Mouse (Mus musculus) heart, embryonic 13.5 days (tissue): ENCODE measurements at regions not wholly inside any gene's neighbourhood (a gene's known extent, or its start where the extent isn't known, plus 50 kb on each side); places are given as distances from the start of the nearest gene placed in this dataset.

Source experiments
- ATAC-seq: fragments of 200-750 bp; cut with Nextera tagmentation; 2 replicates; pipeline ENCODE4 v1.8.0; 2017; ENCODE audit warnings: moderate TSS enrichment; ENCODE audit not compliant: insufficient number of reproducible peaks, low FRiP score, low TSS enrichment; ENCODE audit errors: extremely low read depth
- H3K27ac ChIP-seq: fragments of 300-500 bp; sonication (generic); replicated peaks from 2 replicates; pipeline ENCODE4 v1.5.1; 2015; ENCODE audit warnings: moderate library complexity, mild to moderate bottlenecking, inconsistent platforms
- H3K27me3 ChIP-seq: fragments of 300-500 bp; sonication (generic); replicated peaks from 2 replicates; pipeline ENCODE4 v1.6.1; 2015; ENCODE audit warnings: mild to moderate bottlenecking, inconsistent platforms
- H3K36me3 ChIP-seq: fragments of 300-500 bp; sonication (generic); 2 replicates; pipeline ENCODE4 v1.6.1; 2015; ENCODE audit warnings: mild to moderate bottlenecking, inconsistent platforms
- H3K4me1 ChIP-seq: fragments of 300-500 bp; sonication (generic); 2 replicates; pipeline ENCODE4 v1.6.1; 2015; ENCODE audit warnings: inconsistent platforms
- H3K4me2 ChIP-seq: fragments of 300-500 bp; sonication (generic); 2 replicates; pipeline ENCODE4 v1.6.1; 2015; ENCODE audit warnings: inconsistent platforms, mild to moderate bottlenecking, moderate library complexity
- H3K4me3 ChIP-seq: fragments of 300-500 bp; sonication (generic); 2 replicates; pipeline ENCODE4 v1.5.1; 2015; ENCODE audit warnings: moderate library complexity, mild to moderate bottlenecking, inconsistent platforms
- H3K9ac ChIP-seq: fragments of 300-500 bp; sonication (generic); 2 replicates; pipeline ENCODE4 v1.6.1; 2015; ENCODE audit warnings: inconsistent platforms, mild to moderate bottlenecking, moderate library complexity
- H3K9me3 ChIP-seq: fragments of 300-500 bp; sonication (generic); 2 replicates; pipeline ENCODE4 v1.6.1; 2016; ENCODE audit warnings: inconsistent platforms
- WGBS: fragments of 180-500 bp; shearing (Covaris S2); methylation state at CpG from one replicate; pipeline ENCODE4 v1.1.7; 2015; ENCODE audit warnings: mixed read lengths; 5-methylcytosine and 5-hydroxymethylcytosine counted together

- H3K27ac ChIP-seq, result no peak overlapping the region
- no peaks in the 10 kb centered on the region for H3K9me3 ChIP-seq
- H3K9ac ChIP-seq, result no peak overlapping the region
- H3K4me2 ChIP-seq, result no peak overlapping the region
- no peaks in the 10 kb centered on the region for H3K4me1 ChIP-seq
- no peak for ATAC-seq
- WGBS, result 84% methylated on average over 3 of the region's 3 CpGs
- H3K36me3 ChIP-seq, result no peaks in the 10 kb centered on the region
- H3K4me3 ChIP-seq, result no peak overlapping the region
- no peaks in the 10 kb centered on the region for H3K27me3 ChIP-seq
Measured at GRCm38 (mm10) chr8:115426543-115426942, 281.1 kb downstream of the Maf start.

GRCm38 (mm10) chr8:115425360-115425759, 282.2 kb downstream of the Maf start:
- Histone ChIP-seq H3K4me2 (no peak overlapping the region), H3K4me3 (no peak overlapping the region), H3K4me1 (no peaks in the 10 kb centered on the region), H3K9ac (no peak overlapping the region), H3K27ac (no peak overlapping the region), H3K27me3 (no peaks in the 10 kb centered on the region), H3K9me3 (no peaks in the 10 kb centered on the region), H3K36me3 (no peaks in the 10 kb centered on the region)
- WGBS, result 71% methylated on average over 2 of the region's 2 CpGs
- no peak for ATAC-seq

GRCm38 (mm10) chr8:115423682-115424081, 283.9 kb downstream of the Maf start:
- ATAC-seq, result no peak
- H3K36me3 ChIP-seq, result no peaks in the 10 kb centered on the region
- WGBS, result 68% methylated on average over 2 of the region's 2 CpGs
- H3K4me1 ChIP-seq, result no peaks in the 10 kb centered on the region
- no peaks in the 10 kb centered on the region for H3K9me3 ChIP-seq
- no peak overlapping the region for H3K4me2 ChIP-seq
- H3K27me3 ChIP-seq, result no peaks in the 10 kb centered on the region
- no peak overlapping the region for H3K27ac ChIP-seq
- no peak overlapping the region for H3K9ac ChIP-seq
- no peak overlapping the region for H3K4me3 ChIP-seq

- Histone ChIP-seq H3K4me1 (no peaks in the 10 kb centered on the region), H3K4me2 (no peak overlapping the region), H3K27ac (no peak overlapping the region), H3K36me3 (no peaks in the 10 kb centered on the region), H3K4me3 (no peak overlapping the region), H3K27me3 (no peaks in the 10 kb centered on the region), H3K9ac (no peak overlapping the region), H3K9me3 (no peaks in the 10 kb centered on the region)
- ATAC-seq, result no peak
- WGBS, result 71% methylated on average over 5 of the region's 5 CpGs
Measured at GRCm38 (mm10) chr8:115423056-115423455, 284.5 kb downstream of the Maf start.

GRCm38 (mm10) chr8:115420536-115420935, 287.1 kb downstream of the Maf start:
- Histone ChIP-seq H3K4me3 (no peak overlapping the region), H3K36me3 (no peaks in the 10 kb centered on the region), H3K9me3 (no peaks in the 10 kb centered on the region), H3K27ac (no peak overlapping the region), H3K4me1 (no peaks in the 10 kb centered on the region), H3K4me2 (no peak overlapping the region), H3K27me3 (peaks cover 9% of the 10 kb centered on the region; the same call in 1 of the 2 replicates), H3K9ac (no peak overlapping the region)
- 49% methylated on average over 3 of the region's 3 CpGs for WGBS
- ATAC-seq, result no peak

- Histone ChIP-seq H3K4me1 (no peaks in the 10 kb centered on the region), H3K9me3 (no peaks in the 10 kb centered on the region), H3K27me3 (peaks cover 9% of the 10 kb centered on the region; the same call in 1 of the 2 replicates), H3K4me3 (no peak overlapping the region), H3K27ac (no peak overlapping the region), H3K9ac (no peak overlapping the region), H3K4me2 (no peak overlapping the region), H3K36me3 (no peaks in the 10 kb centered on the region)
- 50% methylated on average over 6 of the region's 6 CpGs for WGBS
- no peak for ATAC-seq
Measured at GRCm38 (mm10) chr8:115420131-115420530, 287.5 kb downstream of the Maf start.

GRCm38 (mm10) chr8:115418056-115418455, 289.5 kb downstream of the Maf start:
- ATAC-seq, result no peak
- WGBS, result 64% methylated on average over 6 of the region's 6 CpGs

GRCm38 (mm10) chr8:115414061-115414473, 293.5 kb downstream of the Maf start:
- WGBS, result 18% methylated on average over 7 of the region's 7 CpGs
- peaks cover 9% of the 10 kb centered on the region; the same call in 1 of the 2 replicates for H3K27me3 ChIP-seq
- no peak overlapping the region for H3K9ac ChIP-seq
- no peak overlapping the region for H3K4me3 ChIP-seq
- H3K4me2 ChIP-seq, result no peak overlapping the region
- no peaks in the 10 kb centered on the region for H3K9me3 ChIP-seq
- no peak for ATAC-seq
- no peak overlapping the region for H3K27ac ChIP-seq
- peaks cover 4% of the 10 kb centered on the region; the same call in 1 of the 2 replicates for H3K4me1 ChIP-seq
- no peaks in the 10 kb centered on the region for H3K36me3 ChIP-seq

More at GRCm38 (mm10) chr8:115418056-115418455, 289.5 kb downstream of the Maf start:
- peaks cover 9% of the 10 kb centered on the region; the same call in 1 of the 2 replicates for H3K27me3 ChIP-seq
- no peaks in the 10 kb centered on the region for H3K9me3 ChIP-seq
- H3K4me3 ChIP-seq, result no peak overlapping the region
- H3K27ac ChIP-seq, result no peak overlapping the region
- H3K4me1 ChIP-seq, result peaks cover 4% of the 10 kb centered on the region; the same call in 1 of the 2 replicates
- no peak overlapping the region for H3K4me2 ChIP-seq
- H3K9ac ChIP-seq, result no peak overlapping the region
- H3K36me3 ChIP-seq, result no peaks in the 10 kb centered on the region

GRCm38 (mm10) chr8:115411756-115412155, 295.8 kb downstream of the Maf start:
- WGBS, result 72% methylated on average over 5 of the region's 5 CpGs
- Histone ChIP-seq H3K9ac (no peak overlapping the region), H3K9me3 (no peaks in the 10 kb centered on the region), H3K4me1 (peaks cover 4% of the 10 kb centered on the region; the same call in 1 of the 2 replicates), H3K27me3 (0 out of 2 replicates have a peak, but pooled peaks cover 1% of the 10 kb centered on the region), H3K27ac (no peak overlapping the region), H3K4me2 (no peak overlapping the region), H3K4me3 (no peak overlapping the region), H3K36me3 (no peaks in the 10 kb centered on the region)
- no peak for ATAC-seq

- ATAC-seq, result no peak
Measured at GRCm38 (mm10) chr8:115411061-115411460, 296.5 kb downstream of the Maf start.

GRCm38 (mm10) chr8:115410191-115410590, 297.4 kb downstream of the Maf start:
- no peak overlapping the region for H3K4me3 ChIP-seq
- no peak for ATAC-seq
- peaks cover 4% of the 10 kb centered on the region; the same call in 1 of the 2 replicates for H3K4me1 ChIP-seq
- H3K4me2 ChIP-seq, result no peak overlapping the region
- no peak overlapping the region for H3K9ac ChIP-seq
- WGBS, result 88% methylated on average over 3 of the region's 3 CpGs
- H3K9me3 ChIP-seq, result no peaks in the 10 kb centered on the region
- H3K27me3 ChIP-seq, result no peaks in the 10 kb centered on the region
- H3K36me3 ChIP-seq, result no peaks in the 10 kb centered on the region
- no peak overlapping the region for H3K27ac ChIP-seq

More at GRCm38 (mm10) chr8:115411061-115411460, 296.5 kb downstream of the Maf start:
- Histone ChIP-seq H3K4me3 (no peak overlapping the region), H3K36me3 (no peaks in the 10 kb centered on the region), H3K27ac (no peak overlapping the region), H3K9me3 (no peaks in the 10 kb centered on the region), H3K9ac (no peak overlapping the region), H3K4me2 (no peak overlapping the region), H3K4me1 (peaks cover 4% of the 10 kb centered on the region; the same call in 1 of the 2 replicates), H3K27me3 (no peaks in the 10 kb centered on the region)
- 89% methylated on average over 4 of the region's 4 CpGs for WGBS

- Histone ChIP-seq H3K9ac (no peak overlapping the region), H3K27ac (no peak overlapping the region), H3K36me3 (no peaks in the 10 kb centered on the region), H3K4me2 (no peak overlapping the region), H3K9me3 (no peaks in the 10 kb centered on the region), H3K27me3 (peaks cover 5% of the 10 kb centered on the region), H3K4me1 (no peaks in the 10 kb centered on the region), H3K4me3 (no peak overlapping the region)
- ATAC-seq, result no peak
- WGBS, result 78% methylated on average over 4 of the region's 4 CpGs
Measured at GRCm38 (mm10) chr8:115407535-115407934, 300.1 kb downstream of the Maf start.
